Mouse (Mus musculus): Measurements from ENCODE around the gene Pdzd7. TPM values are rescaled to one million over a fixed set of nuclear protein-coding genes. Genes with fewer than 3 reads are reported as not detected.

The Pdzd7 gene
- polyA plus RNA-seq, 1 experiment = 0.02 TPM

- H3K4me3 ChIP-seq (replicated peaks) = peak overlapping the region; percentile 97
- H3K4me1 ChIP-seq = peaks cover 69% of the 10 kb centered on the region
- H3K9me3 ChIP-seq = peaks cover 5% of the 10 kb centered on the region; the same call in 1 of the 2 replicates
- no peak for TF ChIP-seq GATA1 (IDR thresholded peaks at IDR 0.05; ENCODE audit: borderline replicate concordance, low read length)
- TF ChIP-seq FLI1 (IDR thresholded peaks at IDR 0.05; ENCODE audit: low read length) = no peak
- no peaks in the 10 kb centered on the region for H3K27me3 ChIP-seq (replicated peaks)
- H3K36me3 ChIP-seq (replicated peaks; ENCODE audit: low read length) = peaks cover 12% of the 10 kb centered on the region
Measured at GRCm38 (mm10) chr19:45058841-45059240, 13.3 kb upstream of the Pdzd7 start.

- Histone ChIP-seq H3K27me3 (replicated peaks) (no peaks in the 10 kb centered on the region), H3K36me3 (replicated peaks; ENCODE audit: low read length) (peaks cover 16% of the 10 kb centered on the region), H3K9me3 (peaks cover 5% of the 10 kb centered on the region; the same call in 1 of the 2 replicates), H3K4me3 (replicated peaks) (peak overlapping the region; percentile 97), H3K4me1 (peaks cover 70% of the 10 kb centered on the region)
- no peak for TF ChIP-seq GATA1 (IDR thresholded peaks at IDR 0.05; ENCODE audit: borderline replicate concordance, low read length)
- TF ChIP-seq FLI1 (IDR thresholded peaks at IDR 0.05; ENCODE audit: low read length) = peak; percentile 94
Measured at GRCm38 (mm10) chr19:45058113-45058839, 12.8 kb upstream of the Pdzd7 start.

GRCm38 (mm10) chr19:45057724-45058112, 12.2 kb upstream of the Pdzd7 start:
- Histone ChIP-seq H3K4me1 (peaks cover 76% of the 10 kb centered on the region), H3K9me3 (peaks cover 5% of the 10 kb centered on the region; the same call in 1 of the 2 replicates), H3K4me3 (replicated peaks) (peak overlapping the region; percentile 97), H3K27me3 (replicated peaks) (no peaks in the 10 kb centered on the region), H3K36me3 (replicated peaks; ENCODE audit: low read length) (peaks cover 22% of the 10 kb centered on the region)
- no peak for TF ChIP-seq FLI1 (IDR thresholded peaks at IDR 0.05; ENCODE audit: low read length)
- TF ChIP-seq GATA1 (IDR thresholded peaks at IDR 0.05; ENCODE audit: borderline replicate concordance, low read length) = no peak

- H3K4me3 ChIP-seq (replicated peaks) = peak overlapping the region; percentile 79
- TF ChIP-seq GATA1 (IDR thresholded peaks at IDR 0.05; ENCODE audit: borderline replicate concordance, low read length) = no peak
- TF ChIP-seq FLI1 (IDR thresholded peaks at IDR 0.05; ENCODE audit: low read length) = no peak
- H3K9me3 ChIP-seq = no peaks in the 10 kb centered on the region
- peaks cover 23% of the 10 kb centered on the region for H3K36me3 ChIP-seq (replicated peaks; ENCODE audit: low read length)
- peaks cover 77% of the 10 kb centered on the region for H3K4me1 ChIP-seq
- no peaks in the 10 kb centered on the region for H3K27me3 ChIP-seq (replicated peaks)
Measured at GRCm38 (mm10) chr19:45056908-45057698, 11.6 kb upstream of the Pdzd7 start.

- TF ChIP-seq FLI1 (IDR thresholded peaks at IDR 0.05; ENCODE audit: low read length) (no peak), GATA1 (IDR thresholded peaks at IDR 0.05; ENCODE audit: borderline replicate concordance, low read length) (no peak)
- H3K9me3 ChIP-seq = no peaks in the 10 kb centered on the region
- peak overlapping the region; percentile 40 for H3K4me3 ChIP-seq (replicated peaks)
- H3K4me1 ChIP-seq = peaks cover 78% of the 10 kb centered on the region
- no peaks in the 10 kb centered on the region for H3K27me3 ChIP-seq (replicated peaks)
- H3K36me3 ChIP-seq (replicated peaks; ENCODE audit: low read length) = peaks cover 28% of the 10 kb centered on the region
Measured at GRCm38 (mm10) chr19:45056364-45056763, 10.8 kb upstream of the Pdzd7 start.

GRCm38 (mm10) chr19:45054892-45055690, 9.6 kb upstream of the Pdzd7 start:
- Histone ChIP-seq H3K4me1 (peaks cover 69% of the 10 kb centered on the region), H3K27me3 (replicated peaks) (no peaks in the 10 kb centered on the region), H3K36me3 (replicated peaks; ENCODE audit: low read length) (peaks cover 40% of the 10 kb centered on the region), H3K4me3 (replicated peaks) (peak overlapping the region; percentile 86), H3K9me3 (no peaks in the 10 kb centered on the region)
- no peak for TF ChIP-seq GATA1 (IDR thresholded peaks at IDR 0.05; ENCODE audit: borderline replicate concordance, low read length)

GRCm38 (mm10) chr19:45053451-45053850, 7.9 kb upstream of the Pdzd7 start:
- Histone ChIP-seq H3K9me3 (no peaks in the 10 kb centered on the region), H3K4me1 (peaks cover 77% of the 10 kb centered on the region), H3K4me3 (replicated peaks) (no peak overlapping the region), H3K27me3 (replicated peaks) (no peaks in the 10 kb centered on the region), H3K36me3 (replicated peaks; ENCODE audit: low read length) (peaks cover 53% of the 10 kb centered on the region)
- TF ChIP-seq FLI1 (IDR thresholded peaks at IDR 0.05; ENCODE audit: low read length) = no peak
- no peak for TF ChIP-seq GATA1 (IDR thresholded peaks at IDR 0.05; ENCODE audit: borderline replicate concordance, low read length)

GRCm38 (mm10) chr19:45049523-45049922, 4.0 kb upstream of the Pdzd7 start:
- Histone ChIP-seq H3K9me3 (no peaks in the 10 kb centered on the region), H3K4me1 (peaks cover 68% of the 10 kb centered on the region), H3K36me3 (replicated peaks; ENCODE audit: low read length) (peaks cover 48% of the 10 kb centered on the region), H3K4me3 (replicated peaks) (no peak overlapping the region), H3K27me3 (replicated peaks) (peaks cover 23% of the 10 kb centered on the region)
- TF ChIP-seq FLI1 (IDR thresholded peaks at IDR 0.05; ENCODE audit: low read length) = no peak

- peaks cover 46% of the 10 kb centered on the region for H3K36me3 ChIP-seq (replicated peaks; ENCODE audit: low read length)
- H3K4me3 ChIP-seq (replicated peaks) = peak overlapping the region; percentile 91
- no peaks in the 10 kb centered on the region for H3K9me3 ChIP-seq
- TF ChIP-seq FLI1 (IDR thresholded peaks at IDR 0.05; ENCODE audit: low read length) = no peak
- TF ChIP-seq GATA1 (IDR thresholded peaks at IDR 0.05; ENCODE audit: borderline replicate concordance, low read length) = no peak
- peaks cover 29% of the 10 kb centered on the region for H3K27me3 ChIP-seq (replicated peaks)
- peaks cover 63% of the 10 kb centered on the region for H3K4me1 ChIP-seq
Measured at GRCm38 (mm10) chr19:45048644-45049365, 3.3 kb upstream of the Pdzd7 start.

Data from megakaryocyte, embryonic 14.5 days (primary cell).